Mouse (Mus musculus) ES-E14 (cell line): ENCODE data around the gene Prdm8. TPM values are rescaled to one million over a fixed set of nuclear protein-coding genes. Genes with fewer than 3 reads are reported as not detected.

Source experiments
- DNase-seq: peaks from one replicate; pipeline ENCODE4 v3.0.0-alpha.2; 2013; ENCODE audit warnings: low read depth, low spot score
- H3K27ac ChIP-seq: 2 replicates; pipeline ENCODE4 v1.5.1; 2012; ENCODE audit warnings: low read depth, mild to moderate bottlenecking, low read length, moderate library complexity, mixed read lengths; ENCODE audit not compliant: poor library complexity, insufficient read depth, severe bottlenecking
- H3K36me3 ChIP-seq: 2 replicates; pipeline ENCODE4 v1.6.1; 2012; ENCODE audit warnings: mild to moderate bottlenecking, low read length, moderate library complexity, mixed read lengths; ENCODE audit not compliant: control insufficient read depth, poor library complexity, insufficient read depth, severe bottlenecking
- H3K4me1 ChIP-seq, 2 experiments: fragments of 150-350 bp in 1 of 2; sonication (generic) in 1 of 2; 2 replicates each; pipeline ENCODE4 v1.6.1; 2012; ENCODE audit warnings: low read length in 2 of 2, mild to moderate bottlenecking in 1 of 2, mixed read lengths in 1 of 2; ENCODE audit not compliant: control insufficient read depth in 2 of 2, insufficient read depth in 2 of 2, poor library complexity in 1 of 2
- H3K4me3 ChIP-seq, 2 experiments: fragments of 150-350 bp in 1 of 2; sonication (generic) in 1 of 2; 2 replicates each; pipeline ENCODE4 v1.5.1; 2012; ENCODE audit warnings: low read length in 2 of 2, low read depth in 1 of 2, mild to moderate bottlenecking in 1 of 2, mixed read lengths in 1 of 2; ENCODE audit not compliant: insufficient read depth in 1 of 2, poor library complexity in 1 of 2, severe bottlenecking in 1 of 2
- H3K9ac ChIP-seq: 2 replicates; pipeline ENCODE4 v1.6.1; 2012; ENCODE audit warnings: low read depth, mild to moderate bottlenecking, low read length, mixed read lengths; ENCODE audit not compliant: poor library complexity, insufficient read depth, severe bottlenecking
- H3K9me3 ChIP-seq: fragments of 150-350 bp; sonication (generic); 2 replicates; pipeline ENCODE4 v1.6.1; 2012; ENCODE audit warnings: low read depth, mild to moderate bottlenecking, low read length; ENCODE audit not compliant: control insufficient read depth, insufficient read depth
- CHD2 ChIP-seq: IDR thresholded peaks from 2 replicates; pipeline ENCODE4 v1.6.1; 2014; ENCODE audit warnings: mild to moderate bottlenecking, low read depth, low read length, inconsistent platforms
- HCFC1 ChIP-seq: IDR thresholded peaks from 2 replicates; pipeline ENCODE4 v1.6.1; 2012; ENCODE audit warnings: low read length, inconsistent platforms, borderline replicate concordance; ENCODE audit not compliant: insufficient read depth
- MAFK ChIP-seq: IDR thresholded peaks from 2 replicates; pipeline ENCODE4 v1.6.1; 2014; ENCODE audit warnings: mild to moderate bottlenecking, low read depth, low read length, inconsistent platforms; ENCODE audit not compliant: insufficient read depth
- ZC3H11A ChIP-seq: IDR thresholded peaks from 2 replicates; pipeline ENCODE4 v1.6.1; 2012; ENCODE audit warnings: low read depth, mild to moderate bottlenecking, inconsistent platforms, low read length, borderline replicate concordance
- ZNF384 ChIP-seq: IDR thresholded peaks from 2 replicates; pipeline ENCODE4 v1.6.1; 2012; ENCODE audit warnings: low read depth, low read length, inconsistent platforms
- in situ Hi-C, 2 experiments: fragments of 600-800 bp; cut with MboI; formaldehyde crosslinking; loops; one replicate each; pipeline ENCODE4 v1.15.1; 2025; ENCODE audit warnings: low sequenced_read_pairs in 2 of 2, inconsistent platforms in 1 of 2; ENCODE audit not compliant: unreplicated experiment in 2 of 2
- total RNA-seq: library from RNA; depleted of rRNA; stranded (reverse); fragments of 300-350 nt; gene quantifications from 2 replicates; pipeline ENCODE4 v1.2.3, GENCODE M21; 2012

The Prdm8 gene
- total RNA-seq, 1 experiment = 0.09 TPM

GRCm38 (mm10) chr5:98199219-98199552 lies 32.2 kb downstream of the Prdm8 start:
- no peaks in the 10 kb centered on the region for H3K4me1 ChIP-seq
- no peak for DNase-seq

DNA sequence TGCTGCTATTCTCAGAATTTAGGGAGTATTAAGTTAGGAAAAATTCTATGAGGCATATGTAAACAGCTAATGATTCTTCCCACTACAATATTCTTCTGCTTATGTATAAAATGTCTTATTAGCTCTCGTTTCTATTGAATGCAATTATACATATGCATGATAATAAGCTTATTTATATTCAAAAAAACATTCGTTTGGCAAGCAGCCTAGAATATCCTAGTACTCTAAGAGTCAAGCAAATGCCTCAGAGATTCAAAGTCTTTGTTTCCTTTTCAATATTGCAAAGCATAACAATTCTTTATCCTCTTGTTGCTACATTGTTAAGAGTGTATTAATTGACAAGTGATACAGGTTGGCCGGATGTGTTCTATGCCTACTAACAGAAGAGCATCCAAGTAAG lies 34.6 kb downstream of the Prdm8 start:
- TF ChIP-seq ZC3H11A (no peak), HCFC1 (no peak), CHD2 (no peak), MAFK (no peak), ZNF384 (no peak)
- in situ Hi-C loops = no loop called here
- Histone ChIP-seq H3K27ac (no peak overlapping the region), H3K4me3 (no peak overlapping the region), H3K9me3 (no peaks in the 10 kb centered on the region), H3K9ac (no peak overlapping the region), H3K36me3 (no peaks in the 10 kb centered on the region), H3K4me1 (no peaks in the 10 kb centered on the region)
- DNase-seq = no peak

More at GRCm38 (mm10) chr5:98199219-98199552, 32.2 kb downstream of the Prdm8 start:
- no peaks in the 10 kb centered on the region for H3K36me3 ChIP-seq
- H3K27ac ChIP-seq = no peak overlapping the region
- no peak for TF ChIP-seq ZC3H11A
- no peak for TF ChIP-seq HCFC1
- in situ Hi-C loops = loop anchor here (25.0 kb wide), 2 partner anchors 663 to 1087 kb away; partner anchors contain the start of genes Paqr3 (in 2 of the 2) and Bmp3 (in 1 of the 2)
- no peaks in the 10 kb centered on the region for H3K9me3 ChIP-seq
- H3K9ac ChIP-seq = no peak overlapping the region
- H3K4me3 ChIP-seq = no peak overlapping the region

GRCm38 (mm10) chr5:98202996-98203395 lies 36.0 kb downstream of the Prdm8 start:
- H3K36me3 ChIP-seq = no peaks in the 10 kb centered on the region
- no peak for TF ChIP-seq CHD2
- no peak for TF ChIP-seq HCFC1
- no peak for TF ChIP-seq MAFK
- TF ChIP-seq ZNF384 = no peak
- no peak for TF ChIP-seq ZC3H11A
- no peak for DNase-seq
- in situ Hi-C loops = no loop called here
- H3K27ac ChIP-seq = no peak overlapping the region
- no peaks in the 10 kb centered on the region for H3K9me3 ChIP-seq
- no peak overlapping the region for H3K9ac ChIP-seq
- H3K4me3 ChIP-seq = no peak overlapping the region
- no peaks in the 10 kb centered on the region for H3K4me1 ChIP-seq

- TF ChIP-seq CHD2 (no peak), HCFC1 (no peak), ZNF384 (no peak), ZC3H11A (no peak), MAFK (no peak)
- Histone ChIP-seq H3K9me3 (no peaks in the 10 kb centered on the region), H3K36me3 (no peaks in the 10 kb centered on the region), H3K9ac (no peak overlapping the region), H3K4me1 (no peaks in the 10 kb centered on the region), H3K4me3 (no peak overlapping the region), H3K27ac (no peak overlapping the region)
- in situ Hi-C loops = no loop called here
- no peak for DNase-seq
Observed at GRCm38 (mm10) chr5:98212501-98212900, 45.5 kb downstream of the Prdm8 start.

DNA sequence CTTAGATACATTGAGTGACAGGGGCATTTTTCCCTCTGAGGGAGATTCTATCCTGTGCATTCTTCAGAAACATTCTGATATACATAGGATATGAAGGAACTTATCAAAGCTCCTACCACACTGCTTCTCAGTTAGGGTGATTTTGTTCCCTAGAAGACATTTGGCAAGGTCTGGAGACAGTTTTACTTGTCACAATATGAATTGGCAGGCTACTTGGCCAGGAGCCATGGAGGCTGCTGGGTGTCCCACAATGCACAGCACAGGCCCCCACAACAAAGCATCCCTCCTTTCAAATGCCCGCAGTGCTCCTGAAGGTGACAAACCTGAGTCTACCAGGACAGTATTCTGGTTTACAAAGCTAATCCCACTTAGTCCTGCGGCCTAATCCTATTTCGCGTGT lies 55.0 kb downstream of the Prdm8 start:
- H3K9ac ChIP-seq = no peak overlapping the region
- no peaks in the 10 kb centered on the region for H3K4me1 ChIP-seq
- TF ChIP-seq ZNF384 (no peak), CHD2 (no peak), MAFK (no peak), ZC3H11A (no peak), HCFC1 (no peak)
- H3K9me3 ChIP-seq = no peaks in the 10 kb centered on the region
- no peaks in the 10 kb centered on the region for H3K36me3 ChIP-seq
- H3K27ac ChIP-seq = no peak overlapping the region
- in situ Hi-C loops = no loop called here
- H3K4me3 ChIP-seq = no peak overlapping the region
- DNase-seq = no peak
